Mouse (Mus musculus) cerebellum, adult 8-10 months (tissue): ENCODE measurements around the gene Gm14124.
"Not testable (repeated sequence)": the region's sequence is repeated elsewhere in the genome, so short reads cannot be mapped to it uniquely, and the experiment has no call there.

Source experiments
- DNase-seq: peaks from one replicate; pipeline ENCODE4 v3.0.0; 2022

Gene Gm14124

DNA sequence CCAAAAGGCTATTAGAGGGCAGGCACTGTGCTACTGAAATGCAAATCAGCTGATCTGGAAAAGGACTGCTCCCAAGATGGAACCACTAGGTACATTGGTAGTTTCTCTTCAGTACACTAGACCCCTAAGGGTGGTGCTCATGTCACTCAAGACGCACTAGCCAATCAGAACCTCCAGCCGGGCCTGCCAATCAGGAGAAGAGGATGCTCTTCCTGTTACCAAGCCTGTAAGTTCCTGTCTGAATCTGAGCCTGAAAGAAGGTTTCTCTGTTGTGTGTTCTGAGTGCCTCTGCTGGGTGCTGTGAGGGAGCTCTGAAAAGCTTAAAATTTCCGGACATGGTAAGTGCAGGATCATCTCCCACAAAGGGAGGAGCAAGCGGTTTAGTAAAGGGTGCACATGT is at the start of gene Gm14124:
Gene Gm14124 (plus strand): TSS at position 227 of the 400 bp plus-strand sequence.
- not testable (repeated sequence) for DNase-seq

DNA sequence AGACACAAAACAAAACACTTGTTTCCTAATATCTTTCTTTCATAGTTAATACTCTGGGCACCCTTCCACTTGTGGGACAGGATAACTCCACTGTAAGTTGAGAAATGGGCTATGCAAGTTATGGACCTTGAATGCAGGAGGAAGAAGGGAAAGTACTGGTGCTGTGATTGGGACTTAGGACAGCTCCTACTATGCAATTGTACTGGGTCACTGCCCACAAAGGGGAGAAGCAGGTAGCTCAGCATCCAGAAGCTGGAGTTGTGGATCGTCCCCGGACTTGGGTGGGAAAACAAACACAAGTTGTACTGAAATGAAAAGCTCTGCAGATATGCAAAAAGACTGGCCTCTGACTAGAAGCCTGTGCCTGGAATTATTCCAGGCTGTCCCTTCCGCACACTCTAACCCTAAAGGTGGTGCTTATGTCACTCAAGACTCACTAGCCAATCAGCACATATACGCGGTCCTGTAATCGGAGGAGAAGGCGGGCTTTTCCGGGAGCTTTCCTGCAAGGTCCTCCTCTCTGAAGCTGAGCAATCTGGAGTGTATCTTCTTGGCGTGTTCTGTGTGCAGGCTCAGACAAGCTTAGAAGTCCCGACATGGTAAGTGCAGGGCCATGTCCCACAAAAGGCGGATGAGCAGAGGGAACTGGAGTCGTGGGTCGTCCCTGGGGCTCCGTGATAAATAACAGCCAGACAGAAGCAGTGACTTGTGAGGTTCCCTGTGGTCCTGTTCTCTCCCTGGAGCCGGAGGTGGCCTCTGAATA is 39.5 kb upstream of the Gm14124 start, which contains the start of gene Zfp937:
Gene Zfp937 (plus strand): TSS at position 474 of the 763 bp plus-strand sequence.
- DNase-seq = peak; percentile 79

GRCm38 (mm10) chr2:150218363-150218725 is 39.0 kb upstream of the Gm14124 start:
- not testable (repeated sequence) for DNase-seq

- not testable (repeated sequence) for DNase-seq
These were observed 34.1 kb upstream of the Gm14124 start for GRCm38 (mm10) chr2:150223263-150223662.

DNA sequence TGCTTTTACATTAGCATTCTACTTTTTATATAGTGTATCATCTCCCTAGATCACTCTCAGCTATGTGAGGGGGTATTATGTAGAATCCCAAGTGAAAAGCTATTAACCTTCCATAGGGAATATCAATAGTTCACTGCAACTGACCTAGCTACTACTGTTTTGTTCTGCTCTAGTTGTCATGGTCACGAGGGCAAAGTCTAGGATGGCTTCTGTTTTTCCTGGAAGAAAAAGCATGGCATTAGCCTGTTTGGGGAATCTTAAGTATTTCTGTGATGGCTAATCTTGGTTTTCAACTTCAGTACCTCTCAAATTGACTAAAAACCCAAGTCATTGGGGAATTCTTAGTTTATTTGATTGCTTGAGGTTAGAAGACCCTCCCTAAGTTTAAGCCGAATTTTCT is 14.1 kb upstream of the Gm14124 start:
- DNase-seq = no peak

GRCm38 (mm10) chr2:150255491-150255890 is 1.8 kb upstream of the Gm14124 start, which contains the start of gene Gm21994:
Gene Gm21994 (minus strand): TSS chr2:150255591.
- not testable (repeated sequence) for DNase-seq

- not testable (repeated sequence) for DNase-seq
These were observed 456 bp upstream of the Gm14124 start for GRCm38 (mm10) chr2:150256861-150257260.

- no peak for DNase-seq
These were observed 36.4 kb downstream of the Gm14124 start for GRCm38 (mm10) chr2:150293669-150294068.

DNA sequence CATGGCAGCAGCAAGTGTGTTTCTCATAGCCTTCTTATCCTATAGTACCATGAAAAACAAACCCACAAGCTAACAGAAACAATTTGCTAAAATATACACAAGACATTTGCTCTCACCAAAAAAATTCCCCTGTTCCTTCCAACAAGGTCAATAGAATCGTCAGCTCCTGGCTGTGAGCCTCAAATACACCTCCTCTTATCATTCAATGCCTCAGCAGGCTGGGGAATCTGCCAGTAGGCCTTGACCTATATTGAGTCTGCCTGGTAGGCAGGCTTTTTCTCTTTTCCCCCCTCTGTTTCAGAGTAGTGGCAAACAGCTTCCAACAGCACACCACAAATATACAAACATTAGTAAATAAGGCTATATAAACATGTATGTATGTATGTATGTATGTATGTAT is 41.8 kb downstream of the Gm14124 start:
- no peak for DNase-seq

- DNase-seq = no peak
These were observed 50.0 kb downstream of the Gm14124 start for GRCm38 (mm10) chr2:150307183-150307773.

- DNase-seq = peak; percentile 87
These were observed 53.9 kb downstream of the Gm14124 start for GRCm38 (mm10) chr2:150310952-150311884.

- DNase-seq = no peak
These were observed 58.8 kb downstream of the Gm14124 start for GRCm38 (mm10) chr2:150316140-150316539.

- DNase-seq = no peak
These were observed 61.7 kb downstream of the Gm14124 start for GRCm38 (mm10) chr2:150318973-150319372.
